Mouse (Mus musculus) embryonic facial prominence, embryonic 12.5 days (tissue): ENCODE measurements around the gene Evc. TPM values are rescaled to one million over a fixed set of nuclear protein-coding genes. Genes with fewer than 3 reads are reported as not detected.

Source experiments
- ATAC-seq: fragments of 200-750 bp; cut with Nextera tagmentation; 2 replicates; pipeline ENCODE4 v1.8.0; 2017; ENCODE audit not compliant: insufficient number of reproducible peaks, insufficient read depth, low FRiP score, low TSS enrichment
- H3K27ac ChIP-seq: fragments of 300-500 bp; sonication (generic); 2 replicates; pipeline ENCODE4 v1.5.1; 2016; ENCODE audit warnings: mild to moderate bottlenecking
- H3K27me3 ChIP-seq: fragments of 300-500 bp; sonication (generic); 2 replicates; pipeline ENCODE4 v1.6.1; 2016; ENCODE audit warnings: mild to moderate bottlenecking, moderate library complexity
- H3K36me3 ChIP-seq: fragments of 300-500 bp; sonication (generic); 2 replicates; pipeline ENCODE4 v1.6.1; 2016; ENCODE audit warnings: mild to moderate bottlenecking
- H3K4me1 ChIP-seq: fragments of 300-500 bp; sonication (generic); 2 replicates; pipeline ENCODE4 v1.6.1; 2016
- H3K4me2 ChIP-seq: fragments of 300-500 bp; sonication (generic); replicated peaks from 2 replicates; pipeline ENCODE4 v1.6.1; 2016; ENCODE audit warnings: mild to moderate bottlenecking, moderate library complexity
- H3K4me3 ChIP-seq: fragments of 300-500 bp; sonication (generic); 2 replicates; pipeline ENCODE4 v1.5.1; 2016; ENCODE audit warnings: mild to moderate bottlenecking
- H3K9ac ChIP-seq: fragments of 300-500 bp; sonication (generic); 2 replicates; pipeline ENCODE4 v1.6.1; 2016; ENCODE audit warnings: mild to moderate bottlenecking, moderate library complexity
- H3K9me3 ChIP-seq: fragments of 300-500 bp; sonication (generic); 2 replicates; pipeline ENCODE4 v1.6.1; 2016; ENCODE audit warnings: mild to moderate bottlenecking, moderate library complexity
- WGBS: fragments of 180-500 bp; shearing (Covaris S2); methylation state at CpG from one replicate; pipeline ENCODE4 v1.1.7; 2016; 5-methylcytosine and 5-hydroxymethylcytosine counted together
- polyA plus RNA-seq: library from polyadenylated mRNA; unstranded; fragments of >200 nt; fragmentation: Nextera tagmentation; extraction: Ambion mirVana; gene quantifications from 2 replicates; pipeline ENCODE4 v1.2.1, GENCODE M21; 2016

Evc gene
- polyA plus RNA-seq, 1 experiment from 2014 or later: 39.2 TPM

DNA sequence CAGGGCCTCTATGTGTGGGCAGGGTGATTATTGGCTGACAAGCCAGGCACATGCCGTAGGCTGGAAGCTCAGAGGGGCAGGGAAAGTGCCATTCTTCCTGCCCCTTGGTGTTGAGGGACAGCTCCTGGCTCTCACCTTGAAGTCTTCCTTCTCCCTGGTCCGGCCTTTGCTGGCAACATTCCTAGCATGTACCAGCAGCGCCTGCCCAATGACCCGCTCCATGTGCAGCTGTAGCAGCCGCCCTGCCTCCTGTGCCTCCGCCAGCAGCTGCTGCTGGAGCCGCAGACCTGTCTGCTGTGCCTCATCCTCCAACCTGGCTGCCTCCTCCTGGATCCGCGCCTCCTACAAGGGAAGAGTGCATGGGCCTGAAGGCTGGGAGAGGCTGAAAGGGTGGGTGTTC is 26.7 kb downstream of the Evc start:
- ATAC-seq: no peak
- no peak overlapping the region for H3K27ac ChIP-seq
- peaks cover 69% of the 10 kb centered on the region for H3K36me3 ChIP-seq
- no peak overlapping the region for H3K4me3 ChIP-seq
- no peak overlapping the region for H3K9ac ChIP-seq
- 86% methylated on average over 9 of the region's 9 CpGs for WGBS
- H3K27me3 ChIP-seq: no peaks in the 10 kb centered on the region
- H3K4me1 ChIP-seq: no peaks in the 10 kb centered on the region
- H3K9me3 ChIP-seq: no peaks in the 10 kb centered on the region
- H3K4me2 ChIP-seq: no peak overlapping the region

DNA sequence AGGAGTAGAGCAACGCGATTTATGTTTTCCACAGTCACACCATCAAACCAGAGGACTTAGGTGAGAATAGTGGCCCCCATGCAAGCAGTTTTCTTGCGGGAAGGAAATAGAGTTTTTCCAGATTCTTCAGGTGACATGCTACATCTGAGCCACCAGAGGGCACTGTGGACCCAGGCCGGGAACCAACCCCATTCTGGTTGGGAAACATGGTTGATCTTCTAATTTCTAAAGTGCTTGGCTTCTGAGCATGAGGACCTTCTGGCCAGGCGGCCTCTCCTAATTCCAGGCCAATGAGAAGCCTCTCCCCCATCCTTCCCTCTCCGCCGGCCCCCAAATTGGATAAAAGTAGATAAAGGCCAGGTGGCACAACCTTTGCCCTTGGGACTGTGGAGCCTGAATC is 38.3 kb downstream of the Evc start:
- Histone ChIP-seq H3K4me3 (no peak overlapping the region), H3K27me3 (no peaks in the 10 kb centered on the region), H3K4me1 (no peaks in the 10 kb centered on the region), H3K36me3 (peaks cover 31% of the 10 kb centered on the region), H3K9me3 (no peaks in the 10 kb centered on the region), H3K4me2 (no peak overlapping the region), H3K27ac (no peak overlapping the region), H3K9ac (no peak overlapping the region)
- WGBS: 20% methylated on average over 7 of the region's 7 CpGs
- ATAC-seq: no peak

GRCm38 (mm10) chr5:37296717-37297116 is 40.0 kb downstream of the Evc start:
- WGBS: 72% methylated on average over 10 of the region's 10 CpGs
- no peak overlapping the region for H3K4me2 ChIP-seq
- no peaks in the 10 kb centered on the region for H3K27me3 ChIP-seq
- H3K4me1 ChIP-seq: no peaks in the 10 kb centered on the region
- peaks cover 20% of the 10 kb centered on the region for H3K36me3 ChIP-seq
- no peak overlapping the region for H3K4me3 ChIP-seq
- H3K9me3 ChIP-seq: no peaks in the 10 kb centered on the region
- ATAC-seq: no peak
- no peak overlapping the region for H3K27ac ChIP-seq
- H3K9ac ChIP-seq: no peak overlapping the region

DNA sequence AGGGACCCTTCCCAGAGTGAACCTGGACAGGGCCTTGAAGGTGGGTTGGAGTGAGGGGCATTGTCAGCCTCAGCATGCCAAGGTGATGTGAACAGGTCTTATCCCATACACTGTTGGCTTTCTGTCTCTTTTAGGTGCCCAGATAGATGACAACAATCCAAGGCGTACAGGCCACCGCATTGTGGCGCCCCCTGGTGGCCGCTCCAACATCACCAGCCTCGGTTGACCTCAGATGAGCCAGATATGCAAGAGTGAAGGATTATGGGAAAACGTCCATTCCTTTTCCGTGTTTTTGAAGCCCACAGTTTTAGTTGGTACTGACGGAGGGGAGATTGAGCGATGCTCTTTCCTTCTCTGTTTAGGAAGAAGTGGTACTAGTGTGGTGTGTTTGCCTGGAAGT is 45.7 kb downstream of the Evc start:
- H3K27me3 ChIP-seq: no peaks in the 10 kb centered on the region
- no peak overlapping the region for H3K4me3 ChIP-seq
- H3K9me3 ChIP-seq: no peaks in the 10 kb centered on the region
- no peaks in the 10 kb centered on the region for H3K4me1 ChIP-seq
- H3K9ac ChIP-seq: no peak overlapping the region
- H3K36me3 ChIP-seq: no peaks in the 10 kb centered on the region
- no peak overlapping the region for H3K27ac ChIP-seq
- no peak for ATAC-seq
- no peak overlapping the region for H3K4me2 ChIP-seq
- WGBS: 66% methylated on average over 9 of the region's 9 CpGs

GRCm38 (mm10) chr5:37289236-37289635 is 47.5 kb downstream of the Evc start:
- Histone ChIP-seq H3K4me3 (no peak overlapping the region), H3K27me3 (no peaks in the 10 kb centered on the region), H3K36me3 (no peaks in the 10 kb centered on the region), H3K4me1 (no peaks in the 10 kb centered on the region), H3K27ac (no peak overlapping the region), H3K9me3 (no peaks in the 10 kb centered on the region), H3K9ac (no peak overlapping the region), H3K4me2 (no peak overlapping the region)
- ATAC-seq: no peak
- 17% methylated on average over 3 of the region's 3 CpGs for WGBS

GRCm38 (mm10) chr5:37288374-37288773 is 48.3 kb downstream of the Evc start:
- H3K9me3 ChIP-seq: no peaks in the 10 kb centered on the region
- no peaks in the 10 kb centered on the region for H3K4me1 ChIP-seq
- no peak for ATAC-seq
- H3K4me3 ChIP-seq: no peak overlapping the region
- no peaks in the 10 kb centered on the region for H3K36me3 ChIP-seq
- no peak overlapping the region for H3K4me2 ChIP-seq
- H3K27ac ChIP-seq: no peak overlapping the region
- WGBS: 79% methylated on average over 3 of the region's 3 CpGs
- no peak overlapping the region for H3K9ac ChIP-seq
- no peaks in the 10 kb centered on the region for H3K27me3 ChIP-seq

DNA sequence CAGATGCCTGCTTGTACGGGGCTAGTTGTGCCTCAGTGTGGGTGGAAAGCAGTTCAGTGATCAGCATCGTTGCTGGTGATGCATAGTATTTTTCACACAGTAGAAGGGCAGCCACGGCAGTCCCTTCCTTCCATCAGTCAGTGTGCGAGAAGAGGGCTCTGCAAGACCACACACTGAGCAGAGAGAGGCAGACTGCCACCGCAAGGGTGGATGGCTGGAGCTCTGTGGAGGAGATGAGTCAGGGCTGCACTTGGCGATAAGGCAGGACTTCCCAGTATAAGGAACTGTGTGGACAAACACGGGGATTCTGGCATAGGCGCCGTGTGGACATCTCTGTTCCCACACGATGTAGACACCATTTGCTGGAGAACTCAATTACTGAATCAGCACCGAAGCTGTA is 55.7 kb downstream of the Evc start:
- H3K4me2 ChIP-seq: no peak overlapping the region
- no peaks in the 10 kb centered on the region for H3K27me3 ChIP-seq
- ATAC-seq: no peak
- H3K4me1 ChIP-seq: no peaks in the 10 kb centered on the region
- H3K4me3 ChIP-seq: no peak overlapping the region
- H3K36me3 ChIP-seq: no peaks in the 10 kb centered on the region
- H3K9ac ChIP-seq: no peak overlapping the region
- H3K9me3 ChIP-seq: no peaks in the 10 kb centered on the region
- H3K27ac ChIP-seq: no peak overlapping the region
- WGBS: 93% methylated on average over 11 of the region's 11 CpGs

GRCm38 (mm10) chr5:37263816-37264215 is 72.9 kb downstream of the Evc start:
- no peaks in the 10 kb centered on the region for H3K36me3 ChIP-seq
- no peak for ATAC-seq
- no peak overlapping the region for H3K4me2 ChIP-seq
- H3K27ac ChIP-seq: no peak overlapping the region
- WGBS: 67% methylated on average over 6 of the region's 6 CpGs
- no peak overlapping the region for H3K4me3 ChIP-seq
- no peaks in the 10 kb centered on the region for H3K9me3 ChIP-seq
- H3K27me3 ChIP-seq: no peaks in the 10 kb centered on the region
- H3K4me1 ChIP-seq: no peaks in the 10 kb centered on the region
- H3K9ac ChIP-seq: no peak overlapping the region

DNA sequence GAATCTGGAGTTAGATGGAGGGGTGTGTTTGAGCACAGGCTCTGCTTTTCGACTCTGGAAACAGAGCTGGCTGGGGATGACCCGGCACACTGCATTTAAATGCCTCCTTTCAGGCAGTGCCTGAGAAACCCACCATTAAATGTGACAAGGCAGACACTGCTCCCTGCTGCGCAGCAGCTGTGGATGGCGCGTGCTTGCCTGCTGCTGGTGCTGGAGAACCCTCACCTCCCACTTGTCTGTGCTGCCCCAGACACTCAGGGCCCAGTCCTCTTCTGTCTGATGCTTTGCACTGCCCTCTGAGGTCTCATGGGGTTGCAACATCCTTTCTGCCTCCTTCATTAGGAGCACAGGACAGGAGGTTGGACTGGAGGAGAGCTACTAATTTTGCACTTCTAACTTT is 75.0 kb downstream of the Evc start:
- no peak overlapping the region for H3K9ac ChIP-seq
- WGBS: 64% methylated on average over 5 of the region's 5 CpGs
- ATAC-seq: no peak

GRCm38 (mm10) chr5:37257243-37257642 is 79.5 kb downstream of the Evc start:
- no peaks in the 10 kb centered on the region for H3K9me3 ChIP-seq
- H3K27me3 ChIP-seq: no peaks in the 10 kb centered on the region
- no peak overlapping the region for H3K4me3 ChIP-seq
- WGBS: 61% methylated on average over 5 of the region's 5 CpGs
- H3K4me2 ChIP-seq: no peak overlapping the region
- no peaks in the 10 kb centered on the region for H3K36me3 ChIP-seq
- H3K4me1 ChIP-seq: no peaks in the 10 kb centered on the region
- no peak overlapping the region for H3K27ac ChIP-seq
- ATAC-seq: no peak
- no peak overlapping the region for H3K9ac ChIP-seq

More for the DNA sequence above, 75.0 kb downstream of the Evc start:
- Histone ChIP-seq H3K27me3 (no peaks in the 10 kb centered on the region), H3K9me3 (no peaks in the 10 kb centered on the region), H3K4me2 (no peak overlapping the region), H3K27ac (no peak overlapping the region), H3K4me3 (no peak overlapping the region), H3K36me3 (no peaks in the 10 kb centered on the region), H3K4me1 (no peaks in the 10 kb centered on the region)

DNA sequence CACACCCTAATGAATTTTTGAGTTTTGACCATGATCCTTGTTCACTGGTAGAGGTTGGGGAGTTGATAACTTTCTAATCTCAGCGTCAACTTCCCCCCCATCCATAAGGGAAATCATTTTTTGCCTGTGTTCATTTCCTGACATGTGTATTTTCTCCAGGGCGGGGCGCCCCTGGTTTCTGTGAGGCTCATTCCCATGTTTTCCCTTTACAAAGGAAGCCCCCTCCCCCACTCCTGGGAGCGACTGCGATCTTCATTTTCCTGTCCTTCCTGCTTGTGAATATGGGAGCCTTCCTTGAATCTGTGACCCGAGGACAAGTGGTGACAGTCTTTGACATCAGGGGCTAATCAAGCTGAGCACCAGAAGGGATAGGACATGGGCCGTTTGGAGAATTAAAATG is 79.9 kb downstream of the Evc start:
- H3K27me3 ChIP-seq: no peaks in the 10 kb centered on the region
- no peak overlapping the region for H3K4me2 ChIP-seq
- no peaks in the 10 kb centered on the region for H3K4me1 ChIP-seq
- no peak overlapping the region for H3K9ac ChIP-seq
- H3K36me3 ChIP-seq: no peaks in the 10 kb centered on the region
- no peak overlapping the region for H3K27ac ChIP-seq
- no peak for ATAC-seq
- 70% methylated on average over 7 of the region's 7 CpGs for WGBS
- no peaks in the 10 kb centered on the region for H3K9me3 ChIP-seq
- no peak overlapping the region for H3K4me3 ChIP-seq

GRCm38 (mm10) chr5:37254523-37254922 is 82.2 kb downstream of the Evc start:
- no peaks in the 10 kb centered on the region for H3K9me3 ChIP-seq
- H3K27ac ChIP-seq: no peak overlapping the region
- no peak for ATAC-seq
- no peaks in the 10 kb centered on the region for H3K4me1 ChIP-seq
- no peaks in the 10 kb centered on the region for H3K27me3 ChIP-seq
- H3K4me3 ChIP-seq: no peak overlapping the region
- H3K36me3 ChIP-seq: no peaks in the 10 kb centered on the region
- no peak overlapping the region for H3K4me2 ChIP-seq
- H3K9ac ChIP-seq: no peak overlapping the region
- WGBS: 89% methylated on average over 4 of the region's 4 CpGs
